Mouse (Mus musculus): ENCODE measurements at regions not wholly inside any gene's neighbourhood (a gene's known extent, or its start where the extent isn't known, plus 50 kb on each side); places are given as distances from the start of the nearest gene placed in this dataset.
"Not testable (repeated sequence)": the region's sequence is repeated elsewhere in the genome, so short reads cannot be mapped to it uniquely, and the experiment has no call there.

GRCm38 (mm10) chr13:103622324-103622723, 152.1 kb downstream of the Srek1 start:
- DNase-seq (ENCODE audit: low read depth, low spot score): no peak

GRCm38 (mm10) chr13:103620958-103621357, 153.4 kb downstream of the Srek1 start:
- not testable (repeated sequence) for DNase-seq (ENCODE audit: low read depth, low spot score)

- DNase-seq (ENCODE audit: low read depth, low spot score): no peak
Measured at GRCm38 (mm10) chr13:103613333-103613725, 161.1 kb downstream of the Srek1 start.

GRCm38 (mm10) chr13:103612720-103613332, 161.6 kb downstream of the Srek1 start:
- no peak for DNase-seq (ENCODE audit: low read depth, low spot score)

- no peak for DNase-seq (ENCODE audit: low read depth, low spot score)
Measured at GRCm38 (mm10) chr13:103602302-103602701, 172.1 kb downstream of the Srek1 start.

- no peak for DNase-seq (ENCODE audit: low read depth, low spot score)
Measured at GRCm38 (mm10) chr13:103592371-103592770, 182.0 kb downstream of the Srek1 start.

- no peak for DNase-seq (ENCODE audit: low read depth, low spot score)
Measured at GRCm38 (mm10) chr13:103591874-103592273, 182.5 kb downstream of the Srek1 start.

GRCm38 (mm10) chr13:103591381-103591780, 183.0 kb downstream of the Srek1 start:
- DNase-seq (ENCODE audit: low read depth, low spot score): not testable (repeated sequence)

- no peak for DNase-seq (ENCODE audit: low read depth, low spot score)
Measured at GRCm38 (mm10) chr13:103589646-103590045, 184.8 kb downstream of the Srek1 start.

- no peak for DNase-seq (ENCODE audit: low read depth, low spot score)
Measured at GRCm38 (mm10) chr13:103576856-103577255, 197.6 kb downstream of the Srek1 start.

- no peak for DNase-seq (ENCODE audit: low read depth, low spot score)
Measured at GRCm38 (mm10) chr13:103564715-103565114, 209.7 kb downstream of the Srek1 start.

- no peak for DNase-seq (ENCODE audit: low read depth, low spot score)
Measured at GRCm38 (mm10) chr13:103561795-103562705, 212.4 kb downstream of the Srek1 start.

GRCm38 (mm10) chr13:103558915-103559314, 215.5 kb downstream of the Srek1 start:
- no peak for DNase-seq (ENCODE audit: low read depth, low spot score)

- no peak for DNase-seq (ENCODE audit: low read depth, low spot score)
Measured at GRCm38 (mm10) chr13:103539577-103539976, 205.3 kb upstream of the Mast4 start.

- DNase-seq (ENCODE audit: low read depth, low spot score): no peak
Measured at GRCm38 (mm10) chr13:103513825-103514224, 179.5 kb upstream of the Mast4 start.

- no peak for DNase-seq (ENCODE audit: low read depth, low spot score)
Measured at GRCm38 (mm10) chr13:103512476-103512875, 178.2 kb upstream of the Mast4 start.

- DNase-seq (ENCODE audit: low read depth, low spot score): no peak
Measured at GRCm38 (mm10) chr13:103504987-103505386, 170.7 kb upstream of the Mast4 start.

- DNase-seq (ENCODE audit: low read depth, low spot score): no peak
Measured at GRCm38 (mm10) chr13:103499376-103499775, 165.1 kb upstream of the Mast4 start.

GRCm38 (mm10) chr13:103494371-103494770, 160.1 kb upstream of the Mast4 start:
- no peak for DNase-seq (ENCODE audit: low read depth, low spot score)

GRCm38 (mm10) chr13:103493567-103493966, 159.3 kb upstream of the Mast4 start:
- no peak for DNase-seq (ENCODE audit: low read depth, low spot score)

GRCm38 (mm10) chr13:103490049-103490448, 155.8 kb upstream of the Mast4 start:
- no peak for DNase-seq (ENCODE audit: low read depth, low spot score)

GRCm38 (mm10) chr13:103484092-103484491, 149.8 kb upstream of the Mast4 start:
- DNase-seq (ENCODE audit: low read depth, low spot score): no peak

- no peak for DNase-seq (ENCODE audit: low read depth, low spot score)
Measured at GRCm38 (mm10) chr13:103483392-103483791, 149.1 kb upstream of the Mast4 start.

Data from R1 (cell line).